Mouse (Mus musculus): ENCODE measurements at regions not wholly inside any gene's neighbourhood (a gene's known extent, or its start where the extent isn't known, plus 50 kb on each side); places are given as distances from the start of the nearest gene placed in this dataset.

DNA sequence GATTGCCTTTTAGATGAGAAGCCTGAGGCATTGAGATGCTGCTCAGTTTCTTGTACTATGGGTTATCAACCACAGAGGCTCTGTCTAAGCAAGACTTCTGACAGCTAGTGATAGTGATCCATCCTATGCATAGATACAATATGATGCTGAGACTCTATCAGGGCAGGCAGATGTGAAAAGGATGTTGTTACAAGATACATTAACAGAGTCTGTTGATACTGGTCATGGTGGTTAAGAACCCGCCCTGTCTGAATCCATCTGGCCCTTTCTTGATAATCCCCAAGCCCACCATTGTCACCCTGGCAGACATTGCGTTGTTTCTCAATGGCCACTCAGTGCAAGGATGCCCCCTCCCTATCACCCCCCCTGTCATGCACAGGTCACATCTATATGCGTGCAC is 327.8 kb upstream of the Camk1g start:
- ATAC-seq (ENCODE audit: insufficient number of reproducible peaks, insufficient read depth, low FRiP score, low TSS enrichment) = no peak
- 91% methylated on average over 3 of the region's 3 CpGs for WGBS
- no peak overlapping the region for H3K4me3 ChIP-seq
- no peaks in the 10 kb centered on the region for H3K36me3 ChIP-seq
- H3K4me2 ChIP-seq (replicated peaks) = no peak overlapping the region
- H3K9me3 ChIP-seq = no peaks in the 10 kb centered on the region
- H3K27ac ChIP-seq = no peak overlapping the region
- no peak overlapping the region for H3K9ac ChIP-seq
- 0 out of 2 replicates have a peak, but pooled peaks cover 3% of the 10 kb centered on the region for H3K27me3 ChIP-seq
- H3K4me1 ChIP-seq = 0 out of 2 replicates have a peak, but pooled peaks cover 6% of the 10 kb centered on the region

DNA sequence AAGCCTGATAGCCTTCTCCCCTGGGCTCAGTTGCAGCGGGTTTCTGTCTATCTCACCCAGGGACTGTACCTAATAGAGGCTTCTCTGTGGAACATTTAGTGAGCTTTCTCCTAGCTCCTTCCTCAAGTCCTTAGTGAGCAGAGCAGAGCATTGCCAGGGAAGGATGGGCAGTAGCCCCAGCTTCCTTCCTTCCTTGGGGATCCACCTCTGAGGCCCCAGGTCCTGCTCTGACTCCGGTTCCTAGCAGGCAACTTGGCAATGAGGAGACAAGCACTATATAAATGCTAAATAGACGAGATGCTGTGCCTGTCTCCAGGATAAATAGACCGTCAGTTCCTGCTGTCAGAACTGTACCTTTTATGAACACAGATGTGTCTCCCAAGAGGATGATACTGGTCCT is 326.9 kb upstream of the Camk1g start:
- Histone ChIP-seq H3K27me3 (0 out of 2 replicates have a peak, but pooled peaks cover 4% of the 10 kb centered on the region), H3K36me3 (no peaks in the 10 kb centered on the region), H3K9ac (no peak overlapping the region), H3K9me3 (no peaks in the 10 kb centered on the region), H3K27ac (no peak overlapping the region), H3K4me2 (replicated peaks) (no peak overlapping the region), H3K4me1 (0 out of 2 replicates have a peak, but pooled peaks cover 4% of the 10 kb centered on the region), H3K4me3 (no peak overlapping the region)
- 67% methylated on average over 4 of the region's 4 CpGs for WGBS
- no peak for ATAC-seq (ENCODE audit: insufficient number of reproducible peaks, insufficient read depth, low FRiP score, low TSS enrichment)

DNA sequence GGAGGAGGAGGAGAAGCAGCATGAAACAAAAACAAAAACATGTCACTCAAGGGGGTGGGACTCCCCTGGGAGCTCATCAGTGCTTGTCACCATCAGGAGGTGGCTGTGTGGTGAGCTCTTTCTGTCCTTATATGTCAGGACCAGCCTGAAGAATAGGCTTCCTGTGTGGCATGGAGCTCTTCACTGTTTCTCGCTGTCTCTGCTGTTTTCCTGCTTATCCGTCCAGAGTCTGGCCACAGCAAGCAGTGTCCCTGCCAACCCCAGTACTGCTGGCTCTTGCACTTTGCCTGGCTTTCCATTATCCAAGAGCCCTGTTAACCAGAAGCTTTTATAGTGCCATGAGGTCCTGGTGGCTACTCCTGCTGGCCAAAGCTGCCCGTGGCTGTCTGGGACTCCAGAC is 322.9 kb upstream of the Camk1g start:
- Histone ChIP-seq H3K9me3 (no peaks in the 10 kb centered on the region), H3K9ac (no peak overlapping the region), H3K27me3 (peaks cover 9% of the 10 kb centered on the region; the same call in 1 of the 2 replicates), H3K4me1 (peaks cover 13% of the 10 kb centered on the region; the same call in 1 of the 2 replicates), H3K4me3 (no peak overlapping the region), H3K4me2 (replicated peaks) (no peak overlapping the region), H3K27ac (no peak overlapping the region), H3K36me3 (no peaks in the 10 kb centered on the region)
- ATAC-seq (ENCODE audit: insufficient number of reproducible peaks, insufficient read depth, low FRiP score, low TSS enrichment) = no peak
- 35% methylated on average over 3 of the region's 3 CpGs for WGBS

DNA sequence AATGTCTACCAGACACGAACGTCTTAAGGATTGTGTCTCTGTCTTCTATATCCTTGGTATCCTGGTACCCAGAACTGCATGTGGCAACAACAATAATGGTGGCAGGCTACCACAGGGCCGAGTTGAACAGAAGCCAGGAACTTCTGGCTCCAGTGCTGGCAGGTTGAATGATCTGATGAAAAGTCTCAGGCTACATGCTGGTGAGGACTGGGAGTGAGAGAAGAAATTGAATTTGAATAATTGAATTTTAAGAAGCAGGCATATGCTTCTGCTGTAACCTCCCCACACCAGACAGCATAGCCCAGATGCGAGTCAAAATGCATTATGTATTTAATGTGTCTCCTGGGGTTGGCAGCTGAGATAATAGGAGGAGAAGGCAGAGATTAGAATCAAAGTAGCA is 319.5 kb upstream of the Camk1g start:
- Histone ChIP-seq H3K4me1 (peaks cover 13% of the 10 kb centered on the region; the same call in 1 of the 2 replicates), H3K4me3 (no peak overlapping the region), H3K27me3 (peaks cover 9% of the 10 kb centered on the region; the same call in 1 of the 2 replicates), H3K4me2 (replicated peaks) (no peak overlapping the region), H3K9ac (no peak overlapping the region), H3K36me3 (no peaks in the 10 kb centered on the region), H3K9me3 (no peaks in the 10 kb centered on the region), H3K27ac (0 out of 2 replicates have a peak overlapping the region, but pooled peaks have one; percentile 14)
- WGBS = 40% methylated on average over 4 of the region's 4 CpGs
- no peak for ATAC-seq (ENCODE audit: insufficient number of reproducible peaks, insufficient read depth, low FRiP score, low TSS enrichment)

DNA sequence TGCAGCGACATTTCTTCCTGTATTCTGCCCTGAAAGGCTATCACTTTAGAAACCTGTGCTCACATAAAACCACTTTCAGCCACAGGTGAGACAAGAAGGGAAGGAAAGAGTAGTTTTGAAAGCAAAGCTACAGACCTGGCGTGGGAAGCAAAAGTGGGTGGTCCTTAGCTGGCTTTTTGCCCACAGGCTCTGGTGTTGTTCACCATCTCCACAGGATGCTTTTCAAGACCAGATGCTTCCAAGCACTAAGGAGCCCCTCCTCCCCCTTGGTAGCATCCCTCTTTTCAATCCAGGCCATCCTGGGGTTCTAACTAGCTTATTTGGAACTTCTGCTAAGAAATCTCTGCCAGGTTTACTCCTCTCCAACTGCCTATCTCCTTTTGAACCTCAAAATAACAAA is 312.8 kb upstream of the Camk1g start:
- ATAC-seq (ENCODE audit: insufficient number of reproducible peaks, insufficient read depth, low FRiP score, low TSS enrichment) = no peak
- Histone ChIP-seq H3K27me3 (no peaks in the 10 kb centered on the region), H3K9me3 (no peaks in the 10 kb centered on the region), H3K4me2 (replicated peaks) (no peak overlapping the region), H3K36me3 (no peaks in the 10 kb centered on the region), H3K27ac (no peak overlapping the region), H3K4me3 (no peak overlapping the region), H3K9ac (no peak overlapping the region), H3K4me1 (no peaks in the 10 kb centered on the region)
- 56% methylated on average over 2 of the region's 2 CpGs for WGBS

DNA sequence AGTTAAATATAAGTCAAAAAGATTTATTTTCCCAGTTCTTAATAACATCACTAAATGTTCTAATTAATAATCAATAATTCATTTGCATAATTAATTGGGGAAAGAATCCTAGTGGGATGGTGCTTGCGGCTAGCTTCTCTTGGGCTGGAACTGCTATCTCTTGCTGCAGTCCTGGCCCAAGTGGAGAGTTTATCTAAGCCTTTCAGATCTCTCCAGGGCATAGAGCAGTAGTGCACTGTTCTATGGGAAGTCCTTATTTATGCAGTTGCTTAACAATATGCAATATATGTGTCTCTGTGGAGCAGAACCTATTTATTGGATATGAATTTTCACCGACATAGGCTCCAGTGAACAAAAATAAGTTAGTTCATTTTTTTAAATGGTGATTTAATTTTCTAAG is 308.4 kb upstream of the Camk1g start:
- ATAC-seq (ENCODE audit: insufficient number of reproducible peaks, insufficient read depth, low FRiP score, low TSS enrichment) = no peak
- Histone ChIP-seq H3K9me3 (no peaks in the 10 kb centered on the region), H3K4me2 (replicated peaks) (no peak overlapping the region), H3K9ac (no peak overlapping the region), H3K36me3 (no peaks in the 10 kb centered on the region), H3K27ac (no peak overlapping the region), H3K4me3 (no peak overlapping the region), H3K4me1 (no peaks in the 10 kb centered on the region), H3K27me3 (no peaks in the 10 kb centered on the region)
- 89% methylated on average over 2 of the region's 2 CpGs for WGBS

DNA sequence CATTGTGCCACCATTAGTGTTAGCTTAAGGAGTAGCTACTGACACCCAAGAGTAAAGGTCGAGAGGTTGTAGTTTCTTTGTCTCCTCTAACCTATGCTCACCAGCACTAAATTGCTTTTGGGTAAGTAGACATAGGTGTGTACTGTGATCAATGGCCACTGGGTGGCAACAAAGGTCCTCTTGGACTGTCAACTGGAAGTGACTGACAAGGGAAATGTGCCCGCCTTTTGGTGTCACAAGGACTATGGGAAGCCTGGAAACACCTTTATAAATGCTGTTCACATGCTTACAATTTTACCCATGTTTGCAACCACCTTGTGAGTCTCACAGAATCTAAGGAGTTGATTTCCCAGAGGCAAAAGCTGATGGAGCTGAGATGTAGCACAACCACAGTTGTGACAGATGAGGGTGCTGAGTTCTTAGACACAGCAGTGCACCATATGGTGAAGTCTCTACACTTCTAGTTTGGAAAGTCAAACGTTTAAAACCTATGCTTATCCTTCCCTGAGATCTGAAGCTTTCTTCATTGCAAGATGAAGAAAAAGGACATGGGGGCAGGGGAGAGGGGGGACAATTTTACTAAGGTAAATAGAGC is 303.2 kb upstream of the Camk1g start:
- WGBS = 35% methylated on average over 3 of the region's 3 CpGs
- Histone ChIP-seq H3K27me3 (no peaks in the 10 kb centered on the region), H3K4me1 (no peaks in the 10 kb centered on the region), H3K9me3 (no peaks in the 10 kb centered on the region), H3K36me3 (no peaks in the 10 kb centered on the region), H3K27ac (no peak overlapping the region), H3K4me2 (replicated peaks) (no peak overlapping the region), H3K4me3 (no peak overlapping the region), H3K9ac (no peak overlapping the region)
- ATAC-seq (ENCODE audit: insufficient number of reproducible peaks, insufficient read depth, low FRiP score, low TSS enrichment) = no peak

DNA sequence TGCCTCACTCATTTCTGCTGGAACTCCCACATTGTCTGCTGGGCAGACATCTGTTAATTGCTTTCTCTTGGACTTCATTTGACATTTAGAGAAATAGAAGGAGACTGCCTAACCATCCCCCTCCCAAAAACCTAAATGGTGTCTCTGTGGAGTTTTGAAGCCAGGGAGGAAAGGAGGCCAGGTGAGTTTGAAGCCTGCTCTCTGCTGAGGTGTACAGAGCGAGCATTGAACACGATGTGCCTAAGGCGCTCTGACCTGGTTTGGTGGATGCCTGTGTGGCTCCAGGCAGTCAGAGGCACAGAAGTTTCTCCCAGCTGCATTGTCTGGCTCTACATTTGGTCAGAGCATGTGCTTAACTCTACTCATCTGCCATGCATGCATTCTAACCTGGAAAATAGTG is 302.6 kb upstream of the Camk1g start:
- Histone ChIP-seq H3K27ac (no peak overlapping the region), H3K9me3 (no peaks in the 10 kb centered on the region), H3K36me3 (no peaks in the 10 kb centered on the region), H3K4me1 (no peaks in the 10 kb centered on the region), H3K9ac (no peak overlapping the region), H3K4me2 (replicated peaks) (no peak overlapping the region), H3K27me3 (no peaks in the 10 kb centered on the region), H3K4me3 (no peak overlapping the region)
- no peak for ATAC-seq (ENCODE audit: insufficient number of reproducible peaks, insufficient read depth, low FRiP score, low TSS enrichment)
- 68% methylated on average over 3 of the region's 3 CpGs for WGBS

DNA sequence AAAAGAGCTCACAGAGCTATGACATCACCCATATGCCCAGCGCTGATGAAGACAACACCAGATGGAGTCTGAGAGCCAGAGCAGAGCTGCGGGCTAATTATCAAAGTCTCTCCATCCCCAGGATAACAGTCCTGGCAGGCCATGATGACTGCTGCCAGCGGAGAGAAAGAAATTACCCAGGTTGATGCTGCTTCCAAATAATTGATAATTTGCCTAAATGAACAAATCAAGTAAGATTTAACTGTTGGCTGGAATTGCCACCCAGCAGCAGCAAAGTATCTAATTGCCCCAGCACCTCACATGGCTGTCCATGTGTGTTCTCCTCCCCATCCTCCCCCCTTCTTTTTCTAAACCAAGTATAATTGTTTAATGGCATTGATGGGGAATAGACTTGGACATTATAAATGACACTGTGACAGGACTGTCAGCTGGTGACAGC is 301.7 kb upstream of the Camk1g start:
- H3K36me3 ChIP-seq = no peaks in the 10 kb centered on the region
- H3K4me3 ChIP-seq = no peak overlapping the region
- no peak overlapping the region for H3K4me2 ChIP-seq (replicated peaks)
- H3K27me3 ChIP-seq = no peaks in the 10 kb centered on the region
- H3K9ac ChIP-seq = no peak overlapping the region
- H3K9me3 ChIP-seq = no peaks in the 10 kb centered on the region
- WGBS = 65% methylated on average over 3 of the region's 3 CpGs
- ATAC-seq (ENCODE audit: insufficient number of reproducible peaks, insufficient read depth, low FRiP score, low TSS enrichment) = no peak
- H3K27ac ChIP-seq = no peak overlapping the region
- H3K4me1 ChIP-seq = no peaks in the 10 kb centered on the region

DNA sequence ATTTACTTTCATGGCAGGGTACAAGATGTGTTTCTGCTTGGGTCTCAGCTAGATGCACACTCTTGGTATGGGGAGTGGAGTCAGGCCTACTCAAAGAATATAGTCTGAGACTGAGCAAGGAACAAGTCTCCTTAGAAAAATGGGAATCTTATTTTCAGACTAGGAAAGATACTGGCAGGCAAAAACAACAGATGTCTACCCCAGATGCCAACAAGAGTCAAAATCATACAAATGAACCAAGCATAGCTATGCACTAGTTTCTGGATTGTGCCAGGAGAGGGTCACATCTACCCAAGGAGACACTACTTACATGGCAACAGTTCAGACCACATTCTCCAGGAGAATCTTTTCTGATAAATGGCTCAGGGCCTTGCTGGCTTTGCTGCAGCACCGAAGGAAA is 300.9 kb upstream of the Camk1g start:
- Histone ChIP-seq H3K36me3 (no peaks in the 10 kb centered on the region), H3K27me3 (no peaks in the 10 kb centered on the region), H3K9me3 (no peaks in the 10 kb centered on the region), H3K9ac (no peak overlapping the region), H3K4me3 (no peak overlapping the region), H3K4me1 (no peaks in the 10 kb centered on the region), H3K4me2 (replicated peaks) (no peak overlapping the region), H3K27ac (no peak overlapping the region)
- 88% methylated on average over 1 of the region's 1 CpGs for WGBS
- ATAC-seq (ENCODE audit: insufficient number of reproducible peaks, insufficient read depth, low FRiP score, low TSS enrichment) = no peak

DNA sequence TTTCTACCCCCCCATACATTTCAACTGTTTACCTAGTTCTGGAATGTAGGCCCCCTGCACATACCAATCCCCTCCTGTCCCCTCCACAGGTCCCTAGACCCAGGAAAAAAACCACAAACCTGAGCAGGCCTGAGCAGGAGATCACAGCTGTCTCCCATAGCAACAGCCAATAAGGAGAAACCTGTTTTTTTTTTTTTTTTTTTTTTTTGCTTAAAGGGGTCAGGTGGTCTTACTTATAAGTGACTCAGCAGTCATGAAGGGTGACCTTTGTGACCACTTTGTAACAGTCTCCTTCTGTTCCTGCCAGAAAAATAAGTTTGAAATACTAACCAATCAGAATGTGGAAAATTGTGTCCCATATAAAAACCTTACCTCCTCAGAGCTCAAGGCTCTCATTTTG is 299.9 kb upstream of the Camk1g start:
- H3K4me1 ChIP-seq = no peaks in the 10 kb centered on the region
- no peak overlapping the region for H3K27ac ChIP-seq
- H3K4me2 ChIP-seq (replicated peaks) = no peak overlapping the region
- H3K4me3 ChIP-seq = no peak overlapping the region
- H3K9me3 ChIP-seq = no peaks in the 10 kb centered on the region
- H3K27me3 ChIP-seq = no peaks in the 10 kb centered on the region
- no peak overlapping the region for H3K9ac ChIP-seq
- ATAC-seq (ENCODE audit: insufficient number of reproducible peaks, insufficient read depth, low FRiP score, low TSS enrichment) = no peak
- H3K36me3 ChIP-seq = no peaks in the 10 kb centered on the region

DNA sequence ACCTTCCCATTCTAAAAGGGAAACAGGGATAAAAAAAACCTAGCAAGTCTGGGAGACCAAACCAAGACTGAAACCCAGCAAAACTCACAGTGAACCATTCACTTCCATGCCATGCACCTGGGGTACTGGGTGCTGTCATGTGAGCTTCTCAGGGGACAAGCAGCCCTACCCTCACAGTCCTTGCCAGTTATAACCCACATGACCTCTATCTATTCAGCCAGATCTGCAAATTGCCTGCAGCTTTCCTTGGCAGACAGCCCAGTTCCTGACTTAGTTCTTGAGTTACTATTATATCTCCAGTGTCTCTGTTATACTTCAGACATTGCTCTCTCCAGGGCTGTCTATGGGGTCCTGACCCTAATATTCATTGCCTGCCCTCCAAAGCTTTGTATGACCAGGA is 298.7 kb upstream of the Camk1g start:
- Histone ChIP-seq H3K27ac (no peak overlapping the region), H3K36me3 (no peaks in the 10 kb centered on the region), H3K4me1 (no peaks in the 10 kb centered on the region), H3K4me3 (no peak overlapping the region), H3K9ac (no peak overlapping the region), H3K4me2 (replicated peaks) (no peak overlapping the region), H3K27me3 (no peaks in the 10 kb centered on the region), H3K9me3 (no peaks in the 10 kb centered on the region)
- no peak for ATAC-seq (ENCODE audit: insufficient number of reproducible peaks, insufficient read depth, low FRiP score, low TSS enrichment)

DNA sequence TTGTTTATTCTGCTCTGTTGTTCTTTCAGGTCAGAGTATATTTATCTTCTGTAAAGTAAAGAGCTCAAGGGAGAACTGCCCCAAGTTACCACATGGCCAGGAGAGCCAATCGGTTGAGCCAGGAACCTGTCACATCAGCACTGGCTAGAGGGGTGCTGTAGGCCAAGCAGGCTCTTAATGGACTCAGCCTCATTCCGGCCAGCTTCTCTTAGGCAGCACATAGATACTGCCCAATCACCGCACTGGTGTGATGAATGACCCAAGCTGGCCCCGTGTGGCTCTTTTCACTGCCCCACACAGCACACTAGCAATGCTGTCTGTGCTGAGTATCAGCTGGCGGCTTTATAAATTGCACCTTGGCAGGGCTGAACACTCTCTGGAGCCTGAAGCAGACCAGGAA is 295.8 kb upstream of the Camk1g start:
- H3K4me1 ChIP-seq = 0 out of 2 replicates have a peak, but pooled peaks cover 5% of the 10 kb centered on the region
- H3K27me3 ChIP-seq = no peaks in the 10 kb centered on the region
- WGBS = 69% methylated on average over 5 of the region's 5 CpGs
- H3K4me2 ChIP-seq (replicated peaks) = no peak overlapping the region
- ATAC-seq (ENCODE audit: insufficient number of reproducible peaks, insufficient read depth, low FRiP score, low TSS enrichment) = no peak
- H3K27ac ChIP-seq = no peak overlapping the region
- H3K4me3 ChIP-seq = no peak overlapping the region
- H3K9me3 ChIP-seq = no peaks in the 10 kb centered on the region
- H3K9ac ChIP-seq = no peak overlapping the region
- no peaks in the 10 kb centered on the region for H3K36me3 ChIP-seq

Measured in embryonic facial prominence, embryonic 12.5 days (tissue).